Mouse (Mus musculus) thymus, adult 2 months (tissue): Measurements from ENCODE around the gene Dpy19l3. TPM values are rescaled to one million over a fixed set of nuclear protein-coding genes. Genes with fewer than 3 reads are reported as not detected.

Experiments used
- DNase-seq: peaks from one replicate; pipeline ENCODE4 v3.0.0; 2021
- H3K27ac ChIP-seq: fragments of 200-500 bp; 2 replicates; pipeline ENCODE4 v1.5.1; 2012; ENCODE audit warnings: low read length, control low read depth; ENCODE audit not compliant: control insufficient read depth, insufficient read depth
- H3K27me3 ChIP-seq: fragments of 200-500 bp; 2 replicates; pipeline ENCODE4 v1.6.1; 2012; ENCODE audit warnings: mild to moderate bottlenecking, low read length, moderate library complexity, mixed read lengths; ENCODE audit not compliant: control insufficient read depth, insufficient read depth
- H3K36me3 ChIP-seq: fragments of 200-500 bp; 2 replicates; pipeline ENCODE4 v1.6.1; 2012; ENCODE audit warnings: mild to moderate bottlenecking, low read length, moderate library complexity; ENCODE audit not compliant: control insufficient read depth, insufficient read depth
- H3K4me1 ChIP-seq: fragments of 200-500 bp; replicated peaks from 2 replicates; pipeline ENCODE4 v1.6.1; 2012; ENCODE audit warnings: low read length; ENCODE audit not compliant: control insufficient read depth, insufficient read depth
- H3K4me3 ChIP-seq: fragments of 200-500 bp; 2 replicates; pipeline ENCODE4 v1.5.1; 2012; ENCODE audit warnings: mild to moderate bottlenecking, low read length, control low read depth, moderate library complexity; ENCODE audit not compliant: control insufficient read depth, insufficient read depth
- CTCF ChIP-seq: fragments of 200-500 bp; IDR thresholded peaks from 2 replicates; pipeline ENCODE4 v1.5.1; 2012; ENCODE audit warnings: mild to moderate bottlenecking, control low read depth, low read length, moderate library complexity, borderline replicate concordance; ENCODE audit not compliant: control insufficient read depth, poor library complexity, insufficient read depth; ENCODE audit errors: extremely low read depth
- POLR2A ChIP-seq: fragments of 200-500 bp; IDR thresholded peaks from 2 replicates; pipeline ENCODE4 v1.6.1; 2012; ENCODE audit warnings: mild to moderate bottlenecking, low read length, control low read depth, moderate library complexity; ENCODE audit not compliant: control insufficient read depth, poor library complexity, insufficient read depth; ENCODE audit errors: extremely low read depth
- WGBS: fragments of 180-500 bp; shearing (Covaris S2); methylation state at CpG from one replicate; pipeline ENCODE4 v1.1.7; 2018; 5-methylcytosine and 5-hydroxymethylcytosine counted together
- polyA plus RNA-seq: library from polyadenylated mRNA; depleted of rRNA; stranded (reverse); fragments of >200 nt; gene quantifications from 2 replicates; pipeline ENCODE4 v1.2.3, GENCODE M21; 2012

Dpy19l3 gene
- polyA plus RNA-seq, 1 experiment = 30.5 TPM

- Histone ChIP-seq H3K4me1 (peaks cover 7% of the 10 kb centered on the region), H3K4me3 (peak overlapping the region; percentile 96), H3K36me3 (0 out of 2 replicates have a peak, but pooled peaks cover 5% of the 10 kb centered on the region), H3K27ac (no peak overlapping the region), H3K27me3 (no peaks in the 10 kb centered on the region)
- TF ChIP-seq POLR2A (no peak), CTCF (no peak)
- WGBS = 16% methylated on average over 15 of the region's 15 CpGs
- no peak for DNase-seq
Measured at GRCm38 (mm10) chr7:35753319-35754032, 778 bp downstream of the Dpy19l3 start.

DNA sequence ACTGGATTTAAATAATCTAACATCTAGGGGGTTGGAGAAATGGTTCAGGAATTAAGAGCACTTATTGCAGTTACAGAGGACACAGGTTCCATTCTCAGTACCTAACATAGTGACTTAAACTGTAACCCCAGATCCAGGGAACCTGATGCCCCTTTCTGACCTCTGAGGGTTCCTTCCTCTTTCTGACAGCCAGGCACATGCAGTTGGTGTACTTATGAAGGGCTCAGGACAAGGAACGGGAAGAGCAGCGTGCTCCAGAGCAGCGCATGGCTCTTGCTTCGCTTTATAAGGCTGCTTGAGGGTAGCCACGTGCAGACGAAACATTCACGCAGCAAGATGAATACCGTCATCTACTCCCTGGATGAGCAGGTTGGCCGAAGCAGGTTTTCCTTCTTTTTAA is 3.4 kb downstream of the Dpy19l3 start:
- DNase-seq = no peak
- 82% methylated on average over 9 of the region's 9 CpGs for WGBS
- H3K4me3 ChIP-seq = no peak overlapping the region
- 0 out of 2 replicates have a peak, but pooled peaks cover 5% of the 10 kb centered on the region for H3K36me3 ChIP-seq
- TF ChIP-seq POLR2A (no peak), CTCF (no peak)
- H3K27ac ChIP-seq = no peak overlapping the region
- no peaks in the 10 kb centered on the region for H3K27me3 ChIP-seq
- H3K4me1 ChIP-seq = peaks cover 7% of the 10 kb centered on the region

- no peaks in the 10 kb centered on the region for H3K27me3 ChIP-seq
- H3K4me1 ChIP-seq = no peaks in the 10 kb centered on the region
- no peak overlapping the region for H3K4me3 ChIP-seq
- TF ChIP-seq POLR2A (no peak), CTCF (no peak)
- H3K27ac ChIP-seq = no peak overlapping the region
- 0 out of 2 replicates have a peak, but pooled peaks cover 5% of the 10 kb centered on the region for H3K36me3 ChIP-seq
- no peak for DNase-seq
- WGBS = 96% methylated on average over 14 of the region's 14 CpGs
Measured at GRCm38 (mm10) chr7:35747397-35747964, 6.8 kb downstream of the Dpy19l3 start.

DNA sequence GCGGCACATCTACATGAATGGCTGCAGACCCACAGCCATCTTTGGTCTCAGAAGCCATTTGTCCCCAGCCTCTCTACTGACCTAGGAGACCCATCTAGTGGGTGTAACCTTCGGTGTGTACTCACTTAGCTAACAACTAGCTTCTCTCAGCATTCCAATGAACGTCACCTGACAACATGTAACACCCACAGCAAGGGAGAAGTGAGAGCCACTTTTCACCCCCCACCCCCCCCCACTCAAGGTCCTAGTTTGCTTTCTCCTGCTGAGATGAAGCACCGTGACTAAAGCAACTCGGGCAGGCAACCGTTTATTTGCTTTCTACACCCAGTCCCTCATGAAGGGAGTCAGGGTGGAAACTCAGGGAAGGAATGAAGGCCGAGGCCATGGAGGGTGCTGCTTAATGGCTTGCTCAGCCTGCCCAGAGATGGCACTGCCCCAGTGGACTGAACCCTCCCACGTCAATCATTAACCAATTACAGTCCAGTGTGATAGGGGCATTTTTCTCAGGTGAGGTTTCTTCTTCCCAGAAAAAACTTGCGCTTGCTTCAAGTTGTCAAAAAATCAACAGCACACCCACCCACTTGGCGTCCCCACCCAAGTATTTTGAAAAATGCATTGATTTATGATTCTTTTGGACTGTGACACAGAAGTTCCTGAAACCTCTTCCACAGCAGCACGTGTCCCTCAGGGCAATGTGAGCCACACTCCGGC is 7.4 kb downstream of the Dpy19l3 start:
- 0 out of 2 replicates have a peak, but pooled peaks cover 5% of the 10 kb centered on the region for H3K36me3 ChIP-seq
- DNase-seq = no peak
- H3K4me3 ChIP-seq = no peak overlapping the region
- no peaks in the 10 kb centered on the region for H3K4me1 ChIP-seq
- H3K27me3 ChIP-seq = no peaks in the 10 kb centered on the region
- TF ChIP-seq CTCF (no peak), POLR2A (no peak)
- no peak overlapping the region for H3K27ac ChIP-seq
- WGBS = 95% methylated on average over 12 of the region's 12 CpGs

GRCm38 (mm10) chr7:35745281-35745702 is 9.0 kb downstream of the Dpy19l3 start:
- H3K36me3 ChIP-seq = 0 out of 2 replicates have a peak, but pooled peaks cover 5% of the 10 kb centered on the region
- no peak for DNase-seq
- 95% methylated on average over 6 of the region's 6 CpGs for WGBS

DNA sequence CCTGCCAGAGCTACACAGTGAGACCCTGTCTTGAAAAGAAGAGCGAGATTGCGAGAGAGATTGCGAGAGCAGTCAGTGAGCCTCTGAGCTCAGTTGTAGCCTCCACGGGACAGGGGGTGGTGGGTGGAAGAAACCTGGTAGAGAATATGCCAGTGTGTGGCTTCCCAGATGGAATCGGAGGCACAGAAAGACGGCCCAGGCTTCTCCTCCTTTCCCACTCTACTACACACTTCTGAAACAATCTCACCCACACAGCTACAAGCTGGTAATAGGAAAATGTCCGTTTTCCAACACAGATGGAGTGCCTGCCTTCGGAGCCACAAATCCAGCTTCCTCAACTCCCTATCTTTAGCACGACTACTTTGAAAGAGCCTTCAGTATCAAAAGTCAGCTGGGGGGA is 9.5 kb downstream of the Dpy19l3 start:
- Histone ChIP-seq H3K27ac (no peak overlapping the region), H3K4me3 (no peak overlapping the region), H3K36me3 (0 out of 2 replicates have a peak, but pooled peaks cover 5% of the 10 kb centered on the region), H3K27me3 (no peaks in the 10 kb centered on the region), H3K4me1 (no peaks in the 10 kb centered on the region)
- no peak for DNase-seq
- TF ChIP-seq POLR2A = no peak
- TF ChIP-seq CTCF = no peak
- WGBS = 97% methylated on average over 9 of the region's 9 CpGs

More at GRCm38 (mm10) chr7:35745281-35745702, 9.0 kb downstream of the Dpy19l3 start:
- H3K4me3 ChIP-seq = no peak overlapping the region
- no peak for TF ChIP-seq CTCF
- no peak for TF ChIP-seq POLR2A
- no peak overlapping the region for H3K27ac ChIP-seq
- H3K4me1 ChIP-seq = no peaks in the 10 kb centered on the region
- no peaks in the 10 kb centered on the region for H3K27me3 ChIP-seq
